Mouse (Mus musculus): ENCODE data around the gene Tmem198. TPM values are rescaled to one million over a fixed set of nuclear protein-coding genes. Genes with fewer than 3 reads are reported as not detected.

Tmem198 gene
- total RNA-seq, 2 experiments from 2014 or later = 92.9 to 111 TPM

Other genes with a start within 250 kb of the Tmem198 start
- not detected for gene A630095N17Rik, start 247.4 kb upstream of the Tmem198 start, total RNA-seq (2021)
- gene Dnajb2, start 243.1 kb upstream of the Tmem198 start, total RNA-seq (2021) = 10 to 100 TPM; 86.2 to 91.0 TPM
- gene Ptprn, start 215.0 kb upstream of the Tmem198 start, total RNA-seq (2021) = 100 to 1,000 TPM; 491 to 494 TPM
- 100 to 1,000 TPM; 115 to 126 TPM for gene Resp18, start 201.1 kb upstream of the Tmem198 start, total RNA-seq (2021)
- 10 to 100 TPM; 48.9 to 52.5 TPM for gene Dnpep, start 161.5 kb upstream of the Tmem198 start, total RNA-seq (2021)
- 1 to 10 TPM in 1 of 2 experiments, under 1 TPM in 1; 0.99 to 1.1 TPM for gene Des, start 119.2 kb upstream of the Tmem198 start, total RNA-seq (2021)
- gene Speg, start 104.2 kb upstream of the Tmem198 start, total RNA-seq (2021) = 100 to 1,000 TPM; 192 to 208 TPM
- gene Gmppa, start 43.6 kb upstream of the Tmem198 start, total RNA-seq (2021) = 10 to 100 TPM; 58.8 to 61.0 TPM
- gene Asic4, start 29.1 kb upstream of the Tmem198 start, total RNA-seq (2021) = 10 to 100 TPM; 10.4 to 20.6 TPM
- gene Chpf, start 225 bp upstream of the Tmem198 start, total RNA-seq (2021) = 10 to 100 TPM; 82.1 to 82.4 TPM
- 10 to 100 TPM; 28.6 to 29.0 TPM for gene Obsl1, start 26.9 kb downstream of the Tmem198 start, total RNA-seq (2021)
- 10 to 100 TPM; 23.2 to 26.9 TPM for gene Inha, start 27.5 kb downstream of the Tmem198 start, total RNA-seq (2021)
- gene Stk11ip, start 42.0 kb downstream of the Tmem198 start, total RNA-seq (2021) = 10 to 100 TPM; 35.3 to 36.7 TPM
- 100 to 1,000 TPM; 171 to 180 TPM for gene Slc4a3, start 66.7 kb downstream of the Tmem198 start, total RNA-seq (2021)

Measured in left cerebral cortex, postnatal 25 days (tissue).